Mouse (Mus musculus): ENCODE measurements around the gene Hectd1.

Gene Hectd1

DNA sequence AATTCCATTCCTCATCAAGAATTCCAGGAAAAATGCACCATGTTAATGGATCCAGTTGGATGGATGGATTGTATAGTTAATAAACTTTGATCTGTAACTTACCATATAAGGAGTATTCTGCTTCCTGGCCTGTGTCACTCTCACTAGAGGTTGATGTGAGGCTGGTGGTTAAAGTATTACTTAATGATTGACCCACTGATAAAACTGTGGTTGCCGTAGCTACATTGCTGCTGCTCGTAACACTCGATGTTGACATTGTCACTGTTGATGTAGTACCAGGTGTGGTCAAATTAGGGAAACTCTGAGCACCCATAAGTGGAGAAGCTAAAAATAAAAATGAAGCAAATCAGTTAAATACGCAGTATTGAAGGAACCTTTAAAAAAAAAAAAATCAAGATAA, 61.9 kb downstream of the Hectd1 start:
- DNase-seq = no peak

DNA sequence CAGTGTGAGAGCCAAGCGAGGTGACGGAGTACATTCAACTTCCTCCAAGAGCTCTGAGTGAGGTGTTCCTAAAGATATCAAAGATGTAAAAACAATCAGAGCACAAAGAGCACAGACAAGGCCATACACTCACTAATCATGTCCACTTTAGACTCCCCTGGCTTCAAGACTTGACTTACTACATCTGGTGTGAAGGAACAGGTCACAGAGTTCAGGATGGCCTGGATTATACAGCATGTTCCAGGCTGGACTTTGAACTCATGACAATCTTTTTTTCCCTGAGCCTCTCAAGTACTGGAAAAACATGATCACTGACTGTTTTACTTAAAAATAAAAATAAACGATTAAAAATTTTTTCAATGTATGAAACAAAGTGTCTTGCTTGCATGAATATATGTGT, 70.0 kb downstream of the Hectd1 start:
- DNase-seq = no peak

DNA sequence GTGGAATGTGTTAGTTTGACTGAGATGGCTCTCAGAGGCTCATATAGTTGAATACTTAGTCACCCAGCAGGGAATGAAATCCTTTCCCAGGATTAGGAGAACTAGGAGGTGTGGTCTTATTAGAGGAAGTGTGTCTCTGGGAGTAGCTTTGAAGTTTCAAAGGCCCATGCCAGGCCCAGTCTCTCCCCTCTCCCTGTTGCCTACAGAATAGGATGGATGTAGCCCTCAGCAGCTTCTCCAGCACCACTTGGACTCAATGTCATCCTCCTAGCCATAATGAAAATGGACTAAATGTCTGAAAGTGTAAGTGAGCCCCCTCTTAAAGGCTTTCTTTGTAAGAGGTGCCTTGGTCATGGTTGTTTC, 72.8 kb downstream of the Hectd1 start:
- no peak for DNase-seq

DNA sequence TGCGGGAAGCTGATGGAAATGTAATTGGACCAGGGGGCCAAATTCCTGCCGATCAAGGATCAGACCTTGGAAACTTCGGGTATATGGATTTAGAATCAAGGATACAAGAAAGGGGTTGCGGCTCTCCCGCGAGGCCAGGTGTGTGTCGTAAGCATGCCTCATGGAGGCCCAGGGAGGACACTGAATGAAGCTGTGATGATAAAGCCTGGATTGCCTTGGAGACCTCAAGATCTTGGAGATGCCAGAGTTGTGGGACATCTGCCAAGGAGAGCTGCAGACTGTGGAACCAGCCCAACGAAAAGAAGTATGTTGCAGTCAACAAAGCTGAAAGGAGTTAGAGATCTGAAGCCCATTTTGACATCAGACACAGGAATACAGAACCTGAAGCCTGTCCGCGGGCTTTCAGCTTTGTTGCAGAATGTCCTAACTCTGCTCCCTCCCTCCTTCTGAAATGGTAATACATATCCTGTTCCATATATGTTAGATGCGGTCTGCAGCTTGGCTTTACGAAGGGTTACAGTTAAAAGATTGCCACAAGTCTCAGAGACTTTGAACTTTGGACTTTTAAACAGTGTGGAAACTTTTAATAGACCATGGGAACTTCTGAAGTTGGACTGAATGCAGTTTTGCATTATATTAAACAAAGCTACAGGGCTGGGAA, 73.3 kb downstream of the Hectd1 start:
- no peak for DNase-seq

DNA sequence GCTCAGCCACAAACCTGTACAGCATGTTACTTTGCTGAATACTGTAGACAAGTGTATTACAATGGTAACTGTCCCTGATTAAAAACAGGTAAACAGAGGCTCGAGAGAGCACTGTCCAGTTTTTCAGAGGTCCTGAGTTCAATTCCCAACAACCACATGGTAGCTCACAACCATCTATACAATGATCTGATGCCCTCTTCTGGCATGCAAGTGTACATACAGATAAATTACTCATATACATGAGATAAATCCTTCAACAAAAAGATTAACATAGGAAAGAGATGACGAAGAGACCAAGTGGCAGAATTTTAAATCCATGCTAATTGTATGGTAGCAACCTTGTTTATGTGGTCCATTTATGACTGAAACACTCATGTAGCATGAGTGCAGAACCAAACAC, 82.0 kb downstream of the Hectd1 start:
- no peak for DNase-seq

DNA sequence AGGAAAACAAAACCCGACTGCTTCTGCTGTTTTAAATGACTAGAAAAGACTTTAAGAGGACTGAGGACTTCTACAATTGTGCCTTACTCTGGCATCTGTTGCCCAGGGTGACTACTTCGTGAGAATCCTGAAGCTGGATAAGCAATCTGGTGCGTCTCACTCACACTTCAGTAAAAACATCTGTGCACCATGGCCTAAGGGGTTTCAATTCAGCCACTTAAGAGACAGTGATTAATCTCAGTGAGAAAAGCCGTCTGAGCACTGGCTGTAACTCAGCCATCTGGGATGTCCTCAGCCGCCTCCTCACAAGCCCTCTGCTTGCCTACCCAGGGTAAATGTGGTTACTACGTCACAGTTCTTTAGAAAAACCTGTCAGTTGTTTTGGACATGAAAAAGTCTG, 84.4 kb downstream of the Hectd1 start:
- DNase-seq = no peak

DNA sequence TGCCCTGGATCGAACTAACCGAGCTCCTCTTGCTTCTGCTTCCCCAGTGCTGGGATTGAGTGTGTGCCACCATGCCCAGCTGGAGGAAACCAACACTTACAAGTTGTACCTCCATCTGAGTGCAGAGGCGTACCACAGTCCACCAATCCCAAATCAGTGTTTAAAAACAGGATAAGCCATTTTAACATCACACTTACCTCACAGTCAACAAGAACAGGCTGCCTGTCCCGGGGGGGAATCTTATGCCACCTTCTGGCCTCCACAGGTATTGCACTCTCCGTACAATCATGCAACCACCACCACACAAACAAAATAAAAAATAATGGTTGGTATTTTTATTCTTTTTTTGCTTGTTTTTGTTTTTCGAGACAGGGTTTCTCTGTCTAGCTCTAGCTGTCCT, 87.6 kb downstream of the Hectd1 start:
- no peak for DNase-seq

DNA sequence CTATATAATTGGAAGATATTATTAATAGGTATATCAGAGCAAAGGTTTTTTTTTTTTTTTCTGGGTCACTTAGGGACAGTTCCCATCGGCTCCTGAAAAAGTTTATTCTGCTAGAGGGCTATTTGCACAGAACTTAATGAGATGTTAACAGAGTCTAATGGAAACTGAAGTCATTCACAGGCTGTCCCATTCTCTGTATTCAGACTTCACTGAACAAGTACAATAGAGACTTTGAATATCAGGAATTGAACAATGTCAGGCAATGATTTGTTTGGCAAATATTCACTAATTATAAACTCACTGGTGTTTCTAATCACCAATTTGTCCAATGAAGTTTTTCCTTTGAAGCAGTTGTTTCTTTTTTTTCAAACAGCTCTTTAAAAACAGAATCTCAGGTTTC, 92.5 kb downstream of the Hectd1 start:
- DNase-seq = no peak

DNA sequence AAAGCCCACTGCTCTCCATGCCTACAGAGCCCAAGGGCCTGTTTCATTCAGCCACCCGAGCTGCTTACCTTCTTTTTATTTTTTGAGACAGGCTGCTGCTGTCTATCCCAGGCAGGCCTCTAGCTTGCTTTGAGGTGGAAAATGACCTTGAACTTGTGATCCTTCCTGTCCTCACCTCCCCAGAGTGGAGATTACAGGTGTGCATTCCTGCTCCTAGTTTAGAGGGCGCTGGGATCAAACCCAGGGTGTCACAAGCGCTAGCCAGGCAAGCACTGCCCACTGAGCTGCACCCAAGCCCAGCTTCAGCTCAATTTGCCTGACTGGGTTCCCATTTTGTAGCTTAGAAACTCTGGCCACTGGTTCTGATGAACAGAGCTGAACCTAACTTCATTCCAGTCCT, 93.0 kb downstream of the Hectd1 start:
- no peak for DNase-seq

DNA sequence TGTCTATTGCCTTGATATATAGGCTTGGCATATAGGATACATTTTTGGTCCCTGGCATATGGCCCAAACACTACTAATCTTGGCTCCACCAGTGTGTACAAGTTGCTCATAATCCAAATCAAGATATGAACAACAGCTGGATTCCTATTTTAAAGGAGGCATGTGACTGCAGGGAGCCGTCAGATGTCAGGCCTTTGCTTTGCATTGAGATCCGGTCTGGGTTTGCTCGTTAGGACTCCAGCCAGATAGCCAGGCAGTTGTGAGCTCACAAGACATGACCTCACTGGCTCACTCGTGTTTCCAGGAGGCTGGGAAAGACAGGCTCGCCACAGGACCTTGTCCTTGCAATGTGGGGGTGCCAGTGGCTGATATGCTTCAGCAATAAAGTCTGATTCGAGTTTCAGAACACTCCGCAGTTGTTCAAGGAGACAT, 93.5 kb downstream of the Hectd1 start:
- DNase-seq = no peak

DNA sequence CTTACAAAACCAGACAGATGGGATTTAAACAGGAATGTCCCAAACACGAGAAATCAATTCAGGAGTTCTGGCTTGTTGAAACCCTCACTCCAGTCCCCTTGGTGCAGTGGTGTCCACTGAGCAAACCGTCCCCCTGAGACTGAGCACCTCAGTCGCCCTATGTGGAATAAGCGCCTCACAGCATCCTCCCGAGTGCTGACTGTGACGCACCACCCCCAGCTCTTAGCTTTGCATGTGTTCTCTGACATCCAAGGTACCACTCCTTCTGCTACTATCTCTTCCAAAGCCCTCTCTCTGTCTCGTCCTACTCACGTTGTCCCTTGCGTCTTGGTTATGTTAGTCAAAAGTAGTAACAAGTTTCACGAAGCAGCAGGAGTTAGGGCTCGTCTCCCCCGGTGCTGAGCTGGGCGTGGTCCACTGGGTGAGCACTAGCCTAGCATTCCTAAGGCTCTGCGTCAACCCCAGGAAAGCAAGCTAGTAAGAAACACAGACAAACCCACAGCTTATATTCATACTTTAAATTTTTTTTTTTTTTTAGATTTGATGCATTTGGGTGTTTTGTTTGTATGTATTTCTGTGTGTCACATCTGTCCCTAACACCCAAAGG, 94.6 kb downstream of the Hectd1 start:
- DNase-seq = no peak

DNA sequence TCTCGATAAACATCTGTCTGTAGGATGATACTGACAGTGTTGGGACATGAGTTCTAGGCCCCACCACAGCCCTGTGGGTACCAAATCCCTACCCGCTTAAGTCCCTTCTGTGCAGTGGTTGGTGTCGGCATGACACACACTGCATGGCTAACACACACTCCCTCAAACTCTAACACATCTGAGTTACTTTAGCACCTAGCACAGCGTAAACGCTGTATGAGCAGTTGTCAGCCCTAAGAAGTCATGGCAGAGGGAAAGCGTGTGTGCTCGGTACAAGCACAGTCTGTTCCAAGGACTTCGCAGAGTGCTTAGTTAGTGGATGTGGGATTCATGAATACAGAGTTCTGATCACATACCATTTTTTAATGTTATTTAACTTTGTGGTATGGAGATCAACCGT, 99.5 kb downstream of the Hectd1 start:
- DNase-seq = no peak

DNA sequence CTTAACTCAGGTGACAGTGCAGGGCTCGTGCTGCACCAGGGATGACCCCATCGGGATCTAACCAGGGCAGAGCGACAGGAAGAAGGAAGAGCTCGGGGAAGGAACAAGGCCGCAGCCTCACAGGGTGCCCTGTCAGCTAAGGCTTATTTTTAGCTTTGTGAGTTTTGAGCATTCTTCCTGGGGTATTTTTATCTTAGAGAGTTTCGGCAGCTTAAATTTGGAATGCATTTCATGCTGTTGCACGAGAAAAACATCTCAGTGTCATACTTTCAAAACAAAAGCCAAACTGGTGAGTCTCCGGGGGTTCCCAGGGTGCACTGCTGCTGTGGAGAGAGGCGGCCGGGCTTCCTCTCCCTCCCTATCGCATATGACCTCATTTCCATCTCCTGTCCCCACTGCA, 100.3 kb downstream of the Hectd1 start:
- peak; percentile 30 for DNase-seq

DNA sequence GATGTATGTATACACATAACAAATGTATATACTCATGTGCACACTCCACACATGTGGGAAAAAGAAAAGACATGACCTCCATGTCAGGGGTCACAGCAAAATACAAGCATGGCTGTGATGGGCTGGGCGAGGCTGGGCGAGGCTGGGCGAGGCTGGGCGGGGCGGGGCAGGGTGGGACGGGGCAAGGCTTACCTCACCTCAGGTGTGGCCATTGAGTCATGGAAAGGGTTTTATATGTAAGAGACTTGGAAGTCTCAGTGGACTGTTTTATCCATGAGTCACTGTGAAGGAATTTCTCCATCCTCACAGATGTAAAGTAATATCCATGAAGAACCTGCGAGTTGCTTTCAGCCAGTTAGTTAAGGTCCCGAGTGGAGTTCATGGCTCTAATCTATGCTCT, 107.5 kb downstream of the Hectd1 start:
- DNase-seq = no peak

DNA sequence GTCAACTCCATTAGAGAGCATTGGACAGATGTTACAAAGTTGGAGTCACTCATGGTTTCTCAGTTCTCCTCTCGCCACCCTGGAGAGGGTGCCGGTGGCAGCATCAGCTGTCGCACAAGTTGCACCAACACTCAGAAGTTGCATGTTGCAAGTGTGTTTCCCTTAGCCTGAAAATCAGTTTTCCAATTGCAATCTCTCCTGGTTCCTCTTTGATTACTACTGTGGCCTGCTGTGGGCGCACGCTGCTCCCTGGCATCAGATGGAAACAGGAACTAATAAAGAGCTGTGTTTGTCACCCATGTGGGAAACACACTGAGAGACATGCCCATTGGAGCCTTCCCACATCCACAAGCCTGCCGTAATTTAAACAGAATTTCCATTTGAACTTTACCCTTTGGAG, 110.7 kb downstream of the Hectd1 start:
- DNase-seq = no peak

DNA sequence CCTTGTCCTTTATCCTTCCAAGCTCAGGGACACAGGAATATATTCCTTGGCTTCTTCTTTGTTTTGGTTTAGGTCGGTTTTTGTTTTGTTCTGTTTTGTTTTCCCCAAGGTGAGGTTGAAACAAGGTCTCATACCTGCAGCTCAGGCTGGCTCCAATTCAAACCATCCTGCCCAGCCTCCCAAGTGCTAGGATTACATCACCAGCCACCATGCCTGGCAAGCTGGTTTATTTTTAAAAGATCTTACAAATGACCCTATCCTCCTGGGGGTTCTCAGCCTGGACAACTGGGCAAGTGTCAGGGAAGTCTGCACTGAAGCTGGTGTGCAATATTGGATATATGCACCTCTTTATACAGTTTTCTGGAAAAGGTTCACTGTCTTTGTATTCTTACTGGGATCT, 116.7 kb downstream of the Hectd1 start:
- DNase-seq = no peak

DNA sequence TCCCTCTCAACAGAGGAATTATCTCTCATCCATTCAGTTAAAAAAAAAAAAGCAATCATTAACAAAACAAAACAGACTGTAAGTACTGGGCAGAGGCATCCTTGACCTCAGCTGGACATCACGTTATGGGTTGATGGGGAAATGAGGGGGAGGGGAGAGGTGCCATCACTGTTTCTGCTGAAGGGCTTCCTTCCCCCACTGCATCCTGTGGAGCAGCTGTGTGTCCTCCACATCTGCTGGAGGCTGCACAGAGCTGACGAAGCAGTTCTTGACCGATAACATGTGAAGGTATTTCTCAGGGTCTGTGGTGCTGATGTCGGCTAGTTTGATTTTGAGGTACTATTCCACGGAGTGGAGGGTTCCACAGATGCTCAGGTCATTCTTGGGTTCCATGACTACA, 119.2 kb downstream of the Hectd1 start:
- no peak for DNase-seq

DNA sequence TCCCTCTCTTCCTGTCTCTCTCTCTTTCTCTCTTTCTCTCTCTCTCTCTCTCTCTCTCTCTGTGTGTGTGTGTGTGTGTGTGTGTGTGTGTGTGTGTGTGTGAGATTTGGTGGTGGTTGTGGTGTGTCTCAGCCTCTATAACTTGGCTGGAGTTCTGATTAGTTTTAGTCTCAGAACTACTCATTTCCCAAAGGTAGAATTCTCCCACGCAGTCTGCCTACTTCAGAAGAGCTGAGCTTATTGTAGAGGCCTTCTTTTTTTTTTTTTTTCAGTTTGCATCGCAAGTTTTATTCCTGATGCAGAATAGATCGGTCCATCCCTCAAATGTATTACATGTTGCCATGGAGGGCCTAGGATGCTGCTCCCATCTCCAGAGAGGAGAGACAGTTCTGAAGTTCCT, 119.6 kb downstream of the Hectd1 start:
- DNase-seq = no peak

DNA sequence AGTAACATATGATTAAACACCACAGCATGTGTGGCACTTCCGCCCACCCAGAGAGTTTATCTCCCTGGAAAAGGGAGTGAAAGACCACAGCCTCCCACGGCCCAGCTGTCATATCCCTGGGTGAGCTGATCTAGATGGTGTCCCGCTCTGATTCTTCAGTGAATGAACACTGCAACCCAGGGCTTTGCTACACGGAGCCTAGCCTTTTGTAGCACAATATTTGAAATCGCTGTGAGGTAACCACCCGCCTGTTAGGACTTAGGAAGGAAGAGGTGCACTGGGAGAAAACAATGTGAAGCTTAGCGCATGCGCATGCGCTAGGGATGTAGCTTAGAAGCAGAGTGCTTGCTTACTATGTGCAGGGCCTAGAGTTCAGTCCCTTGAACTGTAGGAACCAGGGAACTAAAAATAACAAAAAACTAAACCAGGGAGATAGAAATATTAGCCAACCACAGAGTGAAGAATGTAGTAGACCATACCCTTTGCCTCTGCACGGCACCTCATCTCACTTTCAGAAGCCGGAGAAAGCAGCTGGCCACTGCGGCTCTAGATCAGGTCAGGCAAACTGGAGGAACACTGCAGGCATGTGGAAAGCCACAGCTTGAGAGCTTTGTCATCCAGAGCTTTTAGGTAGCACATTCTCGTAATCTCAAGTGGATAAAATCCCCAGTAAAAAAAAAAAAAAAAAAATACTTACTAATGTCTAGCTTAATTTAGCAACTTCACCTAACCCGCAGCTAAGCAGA, 120.2 kb downstream of the Hectd1 start:
- DNase-seq = peak; percentile 81

DNA sequence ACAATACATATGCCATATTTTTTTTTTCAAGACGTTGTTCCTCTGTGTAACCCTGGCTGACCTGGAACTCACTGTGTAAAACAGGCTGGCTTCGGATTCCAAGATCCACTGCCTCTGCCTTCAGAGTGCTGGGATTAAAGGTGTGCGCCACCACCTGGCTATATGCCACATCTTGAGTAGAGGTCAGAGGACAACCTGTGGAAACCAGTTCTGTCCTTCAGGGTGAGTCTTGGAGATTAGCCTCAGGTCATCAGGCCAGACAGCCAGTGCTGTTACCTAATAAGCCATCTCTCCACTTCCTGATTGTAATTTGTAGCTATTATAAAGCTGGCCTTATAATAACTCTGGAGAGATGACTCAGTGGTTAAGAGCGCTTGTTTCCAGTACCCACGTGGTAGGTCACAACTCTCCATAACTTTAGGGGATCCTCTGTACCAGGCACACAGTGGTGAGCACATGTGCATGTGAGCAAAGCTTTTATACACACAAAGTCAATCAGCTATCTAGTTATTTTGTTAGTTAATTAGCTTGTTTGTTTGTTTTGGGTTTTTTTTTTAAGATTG, 122.6 kb downstream of the Hectd1 start:
- no peak for DNase-seq

DNA sequence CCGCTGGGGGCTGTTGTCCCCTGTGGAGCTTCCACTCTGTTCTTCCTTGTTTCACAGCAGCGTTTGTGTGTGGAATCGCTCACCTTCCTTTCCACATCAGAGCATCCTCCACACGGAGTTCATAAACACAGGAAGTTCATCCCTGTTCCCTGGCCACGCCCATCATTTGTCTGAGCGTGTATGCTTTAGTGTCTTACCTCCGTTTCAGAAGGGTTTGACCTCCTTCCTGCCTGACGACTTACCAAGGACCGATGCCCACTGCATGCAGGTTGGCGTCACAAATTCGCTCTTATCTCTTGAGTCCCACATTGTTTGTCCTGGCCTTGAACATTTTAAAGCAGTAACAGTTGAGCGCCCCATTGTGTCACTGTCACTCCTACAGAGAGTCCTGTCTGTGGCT, 123.6 kb downstream of the Hectd1 start:
- DNase-seq = no peak

DNA sequence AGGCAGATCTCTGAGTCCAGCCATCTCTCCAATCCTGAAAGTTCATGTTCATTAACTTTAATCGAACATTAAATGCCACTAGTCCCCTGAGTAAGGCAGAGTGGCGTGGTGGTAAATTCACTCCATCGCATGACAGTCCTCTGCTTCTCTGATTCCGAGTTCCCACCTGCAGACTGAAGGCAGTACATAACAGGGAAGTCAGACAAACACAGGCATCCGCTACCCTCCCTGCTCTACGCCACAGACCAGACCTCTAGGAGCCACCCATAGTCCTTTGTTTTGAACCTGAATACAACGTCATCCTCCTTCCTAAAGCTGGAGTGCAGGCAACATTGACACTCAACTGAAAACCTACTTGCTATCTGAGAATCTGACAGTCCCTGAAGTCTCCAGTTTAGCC, 124.8 kb downstream of the Hectd1 start:
- no peak for DNase-seq

DNA sequence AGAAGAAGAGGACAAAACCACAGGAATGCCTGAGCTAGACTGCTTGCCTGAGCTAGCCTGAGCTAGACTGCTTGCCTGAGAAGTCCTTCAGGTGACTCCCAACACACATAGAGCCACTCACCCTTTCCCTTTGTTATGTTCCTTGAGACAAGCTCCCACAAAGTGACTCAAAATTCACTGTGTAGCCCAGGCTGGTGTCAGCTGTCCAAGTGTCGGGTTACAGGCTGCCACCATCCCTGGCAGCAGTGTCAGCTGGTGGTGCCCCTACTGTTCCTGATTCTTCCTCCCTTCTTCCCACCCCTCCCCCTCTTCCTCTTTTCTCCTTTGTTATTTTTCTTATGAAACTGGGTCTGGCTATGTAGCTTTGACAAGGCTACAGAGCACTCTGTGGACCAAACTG, 125.5 kb downstream of the Hectd1 start:
- DNase-seq = no peak

DNA sequence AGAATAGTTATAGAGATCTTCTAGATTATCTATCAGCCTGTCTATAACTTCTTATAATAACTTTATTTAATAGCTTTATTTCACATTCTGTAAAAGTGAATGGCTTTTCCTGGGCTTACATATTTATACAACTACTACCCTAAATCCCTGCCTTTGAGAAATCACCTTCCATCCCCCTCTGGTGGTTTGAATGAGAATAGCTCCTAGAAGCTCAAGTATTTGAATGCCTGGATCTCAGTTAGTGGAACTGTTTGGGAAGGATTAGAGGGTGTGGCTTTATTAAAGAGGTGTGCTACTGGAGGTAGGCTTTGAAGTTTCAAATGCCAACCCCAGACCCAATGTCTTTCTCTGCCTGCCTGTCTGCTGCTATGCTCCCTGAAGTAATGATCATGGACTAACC, 127.6 kb downstream of the Hectd1 start:
- DNase-seq = no peak
